Mouse (Mus musculus): ENCODE data around the gene Itih5. TPM values are rescaled to one million over a fixed set of nuclear protein-coding genes. Genes with fewer than 3 reads are reported as not detected.

Gene Itih5
- total and polyA plus RNA-seq, 2 experiments from 2014 or later, result 7.4 to 42.9 TPM

GRCm38 (mm10) chr2:10147176-10147575 is 6.2 kb upstream of the Itih5 start:
- WGBS, result 45% methylated on average over 8 of the region's 8 CpGs
- H3K4me1 ChIP-seq (ENCODE audit: control insufficient read depth, insufficient read depth), result no peaks in the 10 kb centered on the region

GRCm38 (mm10) chr2:10152590-10152989 is 781 bp upstream of the Itih5 start:
- DNase-seq (ENCODE audit: low spot score), result no peak
- Histone ChIP-seq H3K4me2 (ENCODE audit: low read depth, low read length) (no peak overlapping the region), H3K4me3 (ENCODE audit: low read depth, low read length) (no peak overlapping the region), H3K9me3 (replicated peaks; ENCODE audit: control insufficient read depth, low read length) (no peaks in the 10 kb centered on the region), H3K4me1 (ENCODE audit: control insufficient read depth, insufficient read depth) (no peaks in the 10 kb centered on the region; the same call in none of the 2 replicates), H3K36me3 (replicated peaks; ENCODE audit: control insufficient read depth, insufficient read depth, low read length) (no peaks in the 10 kb centered on the region), H3K9ac (replicated peaks; ENCODE audit: low read depth, low read length) (no peak overlapping the region), H3K27me3 (ENCODE audit: control insufficient read depth, insufficient read depth, low read length) (no peaks in the 10 kb centered on the region), H3K27ac (ENCODE audit: low read depth) (no peak overlapping the region)
- 72% methylated on average over 5 of the region's 5 CpGs for WGBS
- TF ChIP-seq EP300 (IDR thresholded peaks at IDR 0.05; ENCODE audit: low read depth), result no peak
- no peak for TF ChIP-seq CTCF (IDR thresholded peaks at IDR 0.05; ENCODE audit: low read depth)
- ATAC-seq (ENCODE audit: insufficient read depth, low read depth), result no peak

More at GRCm38 (mm10) chr2:10147176-10147575, 6.2 kb upstream of the Itih5 start:
- H3K9ac ChIP-seq (replicated peaks; ENCODE audit: low read depth, low read length), result no peak overlapping the region
- no peak overlapping the region for H3K4me2 ChIP-seq (ENCODE audit: low read depth, low read length)
- no peaks in the 10 kb centered on the region for H3K36me3 ChIP-seq (replicated peaks; ENCODE audit: control insufficient read depth, insufficient read depth, low read length)
- no peaks in the 10 kb centered on the region for H3K27me3 ChIP-seq (ENCODE audit: control insufficient read depth, insufficient read depth, low read length)
- ATAC-seq (ENCODE audit: insufficient read depth, low read depth) (no peak), DNase-seq (ENCODE audit: low spot score) (no peak)
- no peak overlapping the region for H3K27ac ChIP-seq (ENCODE audit: low read depth)
- TF ChIP-seq EP300 (IDR thresholded peaks at IDR 0.05; ENCODE audit: low read depth), result no peak
- TF ChIP-seq CTCF (IDR thresholded peaks at IDR 0.05; ENCODE audit: low read depth), result no peak
- no peak overlapping the region for H3K4me3 ChIP-seq (ENCODE audit: low read depth, low read length)
- H3K9me3 ChIP-seq (replicated peaks; ENCODE audit: control insufficient read depth, low read length), result no peaks in the 10 kb centered on the region

GRCm38 (mm10) chr2:10157184-10157583 is 3.8 kb downstream of the Itih5 start:
- Histone ChIP-seq H3K4me2 (ENCODE audit: low read depth, low read length) (no peak overlapping the region), H3K27me3 (ENCODE audit: control insufficient read depth, insufficient read depth, low read length) (no peaks in the 10 kb centered on the region), H3K4me3 (ENCODE audit: low read depth, low read length) (no peak overlapping the region), H3K4me1 (ENCODE audit: control insufficient read depth, insufficient read depth) (no peaks in the 10 kb centered on the region; the same call in none of the 2 replicates), H3K9ac (replicated peaks; ENCODE audit: low read depth, low read length) (no peak overlapping the region), H3K36me3 (replicated peaks; ENCODE audit: control insufficient read depth, insufficient read depth, low read length) (no peaks in the 10 kb centered on the region), H3K9me3 (replicated peaks; ENCODE audit: control insufficient read depth, low read length) (no peaks in the 10 kb centered on the region), H3K27ac (ENCODE audit: low read depth) (no peak overlapping the region)
- ATAC-seq (ENCODE audit: insufficient read depth, low read depth), result no peak
- 72% methylated on average over 10 of the region's 10 CpGs for WGBS
- no peak for TF ChIP-seq CTCF (IDR thresholded peaks at IDR 0.05; ENCODE audit: low read depth)
- no peak for TF ChIP-seq EP300 (IDR thresholded peaks at IDR 0.05; ENCODE audit: low read depth)
- DNase-seq (ENCODE audit: low spot score), result no peak

- no peak for ATAC-seq (ENCODE audit: insufficient read depth, low read depth)
- Histone ChIP-seq H3K4me2 (ENCODE audit: low read depth, low read length) (no peak overlapping the region), H3K9ac (replicated peaks; ENCODE audit: low read depth, low read length) (no peak overlapping the region), H3K27me3 (ENCODE audit: control insufficient read depth, insufficient read depth, low read length) (no peaks in the 10 kb centered on the region), H3K27ac (ENCODE audit: low read depth) (no peak overlapping the region), H3K4me1 (ENCODE audit: control insufficient read depth, insufficient read depth) (no peaks in the 10 kb centered on the region; the same call in 1 of the 2 replicates), H3K4me3 (ENCODE audit: low read depth, low read length) (no peak overlapping the region), H3K9me3 (replicated peaks; ENCODE audit: control insufficient read depth, low read length) (no peaks in the 10 kb centered on the region), H3K36me3 (replicated peaks; ENCODE audit: control insufficient read depth, insufficient read depth, low read length) (no peaks in the 10 kb centered on the region)
- no peak for TF ChIP-seq EP300 (IDR thresholded peaks at IDR 0.05; ENCODE audit: low read depth)
- no peak for TF ChIP-seq CTCF (IDR thresholded peaks at IDR 0.05; ENCODE audit: low read depth)
- no peak for DNase-seq (ENCODE audit: low spot score)
- WGBS, result 67% methylated on average over 4 of the region's 4 CpGs
Measured at GRCm38 (mm10) chr2:10162011-10162410, 8.6 kb downstream of the Itih5 start.

- Histone ChIP-seq H3K4me3 (ENCODE audit: low read depth, low read length) (no peak overlapping the region), H3K9ac (replicated peaks; ENCODE audit: low read depth, low read length) (no peak overlapping the region), H3K27me3 (ENCODE audit: control insufficient read depth, insufficient read depth, low read length) (no peaks in the 10 kb centered on the region), H3K4me2 (ENCODE audit: low read depth, low read length) (no peak overlapping the region), H3K9me3 (replicated peaks; ENCODE audit: control insufficient read depth, low read length) (no peaks in the 10 kb centered on the region), H3K27ac (ENCODE audit: low read depth) (no peak overlapping the region), H3K36me3 (replicated peaks; ENCODE audit: control insufficient read depth, insufficient read depth, low read length) (no peaks in the 10 kb centered on the region), H3K4me1 (ENCODE audit: control insufficient read depth, insufficient read depth) (no peaks in the 10 kb centered on the region; the same call in 1 of the 2 replicates)
- ATAC-seq (ENCODE audit: insufficient read depth, low read depth) (no peak), DNase-seq (ENCODE audit: low spot score) (no peak)
- 44% methylated on average over 6 of the region's 6 CpGs for WGBS
- TF ChIP-seq CTCF (IDR thresholded peaks at IDR 0.05; ENCODE audit: low read depth), result no peak
- no peak for TF ChIP-seq EP300 (IDR thresholded peaks at IDR 0.05; ENCODE audit: low read depth)
Measured at GRCm38 (mm10) chr2:10166635-10167034, 13.3 kb downstream of the Itih5 start.

- ATAC-seq (ENCODE audit: insufficient read depth, low read depth) (no peak; the same call in 1 of the 2 replicates), DNase-seq (ENCODE audit: low spot score) (no peak)
- H3K4me3 ChIP-seq (ENCODE audit: low read depth, low read length), result no peak overlapping the region
- no peaks in the 10 kb centered on the region for H3K9me3 ChIP-seq (replicated peaks; ENCODE audit: control insufficient read depth, low read length)
- H3K4me2 ChIP-seq (ENCODE audit: low read depth, low read length), result no peak overlapping the region
- no peaks in the 10 kb centered on the region for H3K36me3 ChIP-seq (replicated peaks; ENCODE audit: control insufficient read depth, insufficient read depth, low read length)
- no peaks in the 10 kb centered on the region for H3K27me3 ChIP-seq (ENCODE audit: control insufficient read depth, insufficient read depth, low read length)
- H3K4me1 ChIP-seq (ENCODE audit: control insufficient read depth, insufficient read depth), result no peaks in the 10 kb centered on the region; the same call in 1 of the 2 replicates
- 79% methylated on average over 11 of the region's 11 CpGs for WGBS
- H3K27ac ChIP-seq (ENCODE audit: low read depth), result no peak overlapping the region
- no peak overlapping the region for H3K9ac ChIP-seq (replicated peaks; ENCODE audit: low read depth, low read length)
- TF ChIP-seq CTCF (IDR thresholded peaks at IDR 0.05; ENCODE audit: low read depth), result no peak
- TF ChIP-seq EP300 (IDR thresholded peaks at IDR 0.05; ENCODE audit: low read depth), result no peak
Measured at GRCm38 (mm10) chr2:10167283-10167682, 13.9 kb downstream of the Itih5 start.
